Mouse (Mus musculus) right cerebral cortex, postnatal 25 days (tissue): ENCODE data around the gene Tssk6.
"Not testable (repeated sequence)": the region's sequence is repeated elsewhere in the genome, so short reads cannot be mapped to it uniquely, and the experiment has no call there.

Source experiments
- DNase-seq: peaks from one replicate; pipeline ENCODE4 v3.0.0; 2022

The Tssk6 gene

GRCm38 (mm10) chr8:69919876-69920662 is 18.1 kb downstream of the Tssk6 start:
- no peak for DNase-seq

- no peak for DNase-seq
Measured at GRCm38 (mm10) chr8:69921141-69921540, 19.2 kb downstream of the Tssk6 start.

GRCm38 (mm10) chr8:69923986-69924385 is 22.0 kb downstream of the Tssk6 start:
- DNase-seq, result no peak

- DNase-seq, result no peak
Measured at GRCm38 (mm10) chr8:69926901-69927300, 24.9 kb downstream of the Tssk6 start.

GRCm38 (mm10) chr8:69933811-69934210 is 31.8 kb downstream of the Tssk6 start:
- DNase-seq, result no peak

GRCm38 (mm10) chr8:69934582-69934981 is 32.6 kb downstream of the Tssk6 start:
- no peak for DNase-seq

GRCm38 (mm10) chr8:69935431-69935830 is 33.4 kb downstream of the Tssk6 start:
- DNase-seq, result no peak

GRCm38 (mm10) chr8:69936050-69936794 is 34.2 kb downstream of the Tssk6 start:
- no peak for DNase-seq

- DNase-seq, result no peak
Measured at GRCm38 (mm10) chr8:69937466-69937865, 35.5 kb downstream of the Tssk6 start.

- DNase-seq, result no peak
Measured at GRCm38 (mm10) chr8:69938245-69938982, 36.4 kb downstream of the Tssk6 start.

- no peak for DNase-seq
Measured at GRCm38 (mm10) chr8:69939633-69940032, 37.6 kb downstream of the Tssk6 start.

- no peak for DNase-seq
Measured at GRCm38 (mm10) chr8:69940386-69940785, 38.4 kb downstream of the Tssk6 start.

GRCm38 (mm10) chr8:69942495-69942894 is 40.5 kb downstream of the Tssk6 start:
- not testable (repeated sequence) for DNase-seq

- DNase-seq, result no peak
Measured at GRCm38 (mm10) chr8:69950300-69950699, 48.3 kb downstream of the Tssk6 start.
